Mouse (Mus musculus): ENCODE results near the gene Plekha8.

The Plekha8 gene

GRCm38 (mm10) chr6:54594469-54595329 lies at the start of gene Plekha8:
Plekha8 (plus strand) TSS chr6:54595111.
- peak; percentile 92 for DNase-seq (ENCODE audit: low spot score)

- no peak for DNase-seq (ENCODE audit: low spot score)
Measured at GRCm38 (mm10) chr6:54548314-54549019, 46.4 kb upstream of the Plekha8 start.

GRCm38 (mm10) chr6:54549311-54549710 lies 45.6 kb upstream of the Plekha8 start:
- no peak for DNase-seq (ENCODE audit: low spot score)

- no peak for DNase-seq (ENCODE audit: low spot score)
Measured at GRCm38 (mm10) chr6:54550801-54551323, 44.0 kb upstream of the Plekha8 start.

GRCm38 (mm10) chr6:54552721-54553413 lies 42.0 kb upstream of the Plekha8 start:
- DNase-seq (ENCODE audit: low spot score): no peak

- DNase-seq (ENCODE audit: low spot score): no peak
Measured at GRCm38 (mm10) chr6:54553632-54554031, 41.3 kb upstream of the Plekha8 start.

- DNase-seq (ENCODE audit: low spot score): peak; percentile 91
Measured at GRCm38 (mm10) chr6:54554341-54555110, 40.4 kb upstream of the Plekha8 start.

GRCm38 (mm10) chr6:54555816-54556215 lies 39.1 kb upstream of the Plekha8 start:
- no peak for DNase-seq (ENCODE audit: low spot score)

- DNase-seq (ENCODE audit: low spot score): no peak
Measured at GRCm38 (mm10) chr6:54557671-54558070, 37.2 kb upstream of the Plekha8 start.

GRCm38 (mm10) chr6:54558466-54558865 lies 36.4 kb upstream of the Plekha8 start:
- DNase-seq (ENCODE audit: low spot score): no peak

- no peak for DNase-seq (ENCODE audit: low spot score)
Measured at GRCm38 (mm10) chr6:54562018-54562809, 32.7 kb upstream of the Plekha8 start.

- no peak for DNase-seq (ENCODE audit: low spot score)
Measured at GRCm38 (mm10) chr6:54563561-54563960, 31.4 kb upstream of the Plekha8 start.

GRCm38 (mm10) chr6:54564506-54564991 lies 30.4 kb upstream of the Plekha8 start:
- DNase-seq (ENCODE audit: low spot score): no peak

GRCm38 (mm10) chr6:54565012-54565411 lies 29.9 kb upstream of the Plekha8 start:
- DNase-seq (ENCODE audit: low spot score): peak; percentile 58

GRCm38 (mm10) chr6:54565665-54566545 lies 29.0 kb upstream of the Plekha8 start, which contains the start of gene Scrn1:
Scrn1 (minus strand) TSS chr6:54566489.
- peak; percentile 86 for DNase-seq (ENCODE audit: low spot score)

GRCm38 (mm10) chr6:54566546-54566919 lies 28.4 kb upstream of the Plekha8 start:
- DNase-seq (ENCODE audit: low spot score): no peak

GRCm38 (mm10) chr6:54569776-54570175 lies 25.1 kb upstream of the Plekha8 start:
- no peak for DNase-seq (ENCODE audit: low spot score)

- peak; percentile 53 for DNase-seq (ENCODE audit: low spot score)
Measured at GRCm38 (mm10) chr6:54573218-54573955, 21.5 kb upstream of the Plekha8 start.

- DNase-seq (ENCODE audit: low spot score): peak; percentile 80
Measured at GRCm38 (mm10) chr6:54586175-54586574, 8.7 kb upstream of the Plekha8 start.

Measured in embryo, embryonic 10.5 days (tissue).